ENCODE assay signal across 8 mouse cellular contexts in the genomic region with DNA sequence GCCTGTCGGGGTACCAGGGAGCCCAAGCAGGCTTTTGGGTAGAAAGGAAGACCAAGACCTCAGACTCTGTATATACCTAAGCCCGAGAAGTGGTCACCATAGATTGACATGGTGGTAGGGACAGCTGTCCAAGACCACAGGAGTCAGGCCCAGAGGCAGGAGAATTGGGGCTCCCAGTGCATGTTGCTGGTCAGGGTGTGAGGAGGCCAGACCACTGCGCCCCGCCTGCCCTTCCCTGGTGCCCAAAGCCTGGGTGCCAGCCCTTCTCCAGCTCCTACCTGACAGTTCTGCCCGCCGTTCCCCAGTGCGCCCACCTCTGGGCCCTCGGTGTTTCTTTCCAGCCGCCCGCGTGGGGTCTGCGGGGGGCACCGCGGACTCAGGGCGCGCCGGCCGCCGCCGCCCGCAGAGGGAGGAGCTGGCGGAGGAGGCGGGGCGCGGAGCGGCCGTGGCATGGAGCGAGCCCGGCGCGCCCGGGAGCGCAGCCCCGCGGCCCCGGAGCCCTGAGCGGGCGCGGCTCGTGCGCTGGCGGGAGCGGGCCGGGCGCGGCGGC. TPM values are rescaled to one million over a fixed set of nuclear protein-coding genes. Genes with fewer than 3 reads are reported as not detected.
DNase-seq lines count a peak whose midpoint lies in the region; ATAC-seq lines count a peak whose summit lies in the region.

No protein-coding gene starts in this region.

- no peaks in the 10 kb centered on the region; the same call in 1 of the 2 replicates for H3K36me3 ChIP-seq in limb, embryonic 12.5 days

- peak; percentile 53 for DNase-seq in adrenal gland, postnatal 14 days
- no peak for DNase-seq in adrenal gland, adult 18-20 months (ENCODE audit: low spot score in 2 of 2)
- peak; percentile 24 for DNase-seq in right cerebral cortex, adult 18-20 months
- DNase-seq in right cerebral cortex, adult 2 months (ENCODE audit: low spot score in 2 of 2): no peak
- DNase-seq in retina, postnatal 1 day: peak; percentile 63
- DNase-seq in left cerebral cortex, adult 9 months (ENCODE audit: low spot score in 2 of 2): no peak
- no peak for DNase-seq in thymus, postnatal 10 days (ENCODE audit: low spot score in 2 of 2)

- peaks cover 12% of the 10 kb centered on the region for H3K4me1 ChIP-seq in limb, embryonic 12.5 days (replicated peaks)

- peak overlapping the region; percentile 63 for H3K9ac ChIP-seq in limb, embryonic 12.5 days (replicated peaks)

- ATAC-seq in limb, embryonic 12.5 days (ENCODE audit: insufficient number of reproducible peaks, insufficient read depth, low FRiP score, low TSS enrichment, low read depth): peak; percentile 34; the same call in 1 of the 2 replicates

- no peaks in the 10 kb centered on the region for H3K9me3 ChIP-seq in limb, embryonic 12.5 days

- H3K4me2 ChIP-seq in limb, embryonic 12.5 days: peak overlapping the region; percentile 87

- H3K27me3 ChIP-seq in limb, embryonic 12.5 days: peaks cover 36% of the 10 kb centered on the region

- no peak overlapping the region for H3K27ac ChIP-seq in limb, embryonic 12.5 days

- H3K4me3 ChIP-seq in limb, embryonic 12.5 days (replicated peaks): peak overlapping the region; percentile 74

- WGBS in limb, embryonic 12.5 days: 33% methylated on average over 6 of the region's 47 CpGs

RNA-seq across cellular contexts. Expression of gene Shank3, which starts 23.9 kb away (rescaled TPM):
- 57.8 and 71.6 TPM in 2 replicates for total RNA-seq in adrenal gland, postnatal 14 days (2021)
- 10 to 100 TPM; 28.8 to 32.5 TPM for total RNA-seq in adrenal gland, adult 18-20 months (2021)
- 2.4 and 3.2 TPM in 2 replicates for polyA plus RNA-seq in limb, embryonic 12.5 days (2016; fragmentation: Nextera tagmentation; extraction: Ambion mirVana)

RNA-seq across cellular contexts. Expression of gene Acr, which starts 44.8 kb away (rescaled TPM):
- total RNA-seq in adrenal gland, postnatal 14 days (2021): 0.48 and 0.75 TPM in 2 replicates
- not detected for total RNA-seq in adrenal gland, adult 18-20 months (2021)
- polyA plus RNA-seq in limb, embryonic 12.5 days (2016; fragmentation: Nextera tagmentation; extraction: Ambion mirVana): 0.28 TPM in 1 of 2 replicates, not detected in the other

RNA-seq across cellular contexts. Expression of gene Arsa, which starts 46.1 kb away (rescaled TPM):
- total RNA-seq in adrenal gland, postnatal 14 days (2021): 23.3 and 26.9 TPM in 2 replicates
- 10 to 100 TPM; 18.2 to 26.5 TPM for total RNA-seq in adrenal gland, adult 18-20 months (2021)
- 15.2 and 15.6 TPM in 2 replicates for polyA plus RNA-seq in limb, embryonic 12.5 days (2016; fragmentation: Nextera tagmentation; extraction: Ambion mirVana)

Comparison
In these comparisons a context has a peak if more than half of its experiments do, and no peak if none do; other contexts are left out.
1. DNase-seq: peak in adrenal gland, postnatal 14 days (single experiment), right cerebral cortex, adult 18-20 months (single experiment) and retina, postnatal 1 day (single experiment); none in adrenal gland, adult 18-20 months (0 of 2), right cerebral cortex, adult 2 months (0 of 2), left cerebral cortex, adult 9 months (0 of 2) and thymus, postnatal 10 days (0 of 2).